Mouse (Mus musculus) spleen, adult 2 months (tissue): ENCODE measurements around the gene Gm45808. TPM values are rescaled to one million over a fixed set of nuclear protein-coding genes. Genes with fewer than 3 reads are reported as not detected.
A peak's percentile ranks its signal among the peaks of the same experiment; 100 is the strongest.

Source experiments
- DNase-seq, 2 experiments: peaks; one replicate each; pipeline versions ENCODE4 v3.0.0 to v3.0.0-alpha.2; 2012 to 2021; ENCODE audit warnings: low spot score in 2 of 2, low read depth in 1 of 2
- H3K27ac ChIP-seq: fragments of 200-500 bp; 2 replicates; pipeline ENCODE4 v1.5.1; 2012; ENCODE audit warnings: low read length, inconsistent platforms; ENCODE audit not compliant: insufficient read depth
- H3K27me3 ChIP-seq: fragments of 200-500 bp; 2 replicates; pipeline ENCODE4 v1.6.1; 2012; ENCODE audit warnings: mild to moderate bottlenecking, moderate library complexity, low read length, inconsistent platforms; ENCODE audit not compliant: control insufficient read depth, insufficient read depth
- H3K36me3 ChIP-seq: fragments of 200-500 bp; 2 replicates; pipeline ENCODE4 v1.6.1; 2012; ENCODE audit warnings: mild to moderate bottlenecking, low read length, inconsistent platforms; ENCODE audit not compliant: control insufficient read depth, insufficient read depth
- H3K4me1 ChIP-seq: fragments of 200-500 bp; 2 replicates; pipeline ENCODE4 v1.6.1; 2011; ENCODE audit warnings: inconsistent platforms; ENCODE audit not compliant: control insufficient read depth, insufficient read depth, insufficient read length
- H3K4me3 ChIP-seq: fragments of 200-500 bp; 2 replicates; pipeline ENCODE4 v1.5.1; 2011; ENCODE audit warnings: mild to moderate bottlenecking, inconsistent platforms; ENCODE audit not compliant: insufficient read depth, insufficient read length; ENCODE audit errors: extremely low read depth
- CTCF ChIP-seq: fragments of 200-500 bp; IDR thresholded peaks from 2 replicates; pipeline ENCODE4 v1.5.1; 2011; ENCODE audit warnings: mild to moderate bottlenecking, inconsistent platforms; ENCODE audit not compliant: insufficient read depth, insufficient read length, insufficient replicate concordance; ENCODE audit errors: extremely low read depth
- POLR2A ChIP-seq: fragments of 200-500 bp; IDR thresholded peaks from 2 replicates; pipeline ENCODE4 v1.6.1; 2011; ENCODE audit warnings: low read depth, low read length, inconsistent platforms
- WGBS: fragments of 180-500 bp; shearing (Covaris S2); methylation state at CpG from one replicate; pipeline ENCODE4 v1.1.7; 2018; 5-methylcytosine and 5-hydroxymethylcytosine counted together
- polyA plus RNA-seq: library from polyadenylated mRNA; depleted of rRNA; stranded (reverse); fragments of >200 nt; gene quantifications from 2 replicates; pipeline ENCODE4 v1.2.3, GENCODE M21; 2012

Gene Gm45808
- polyA plus RNA-seq, 1 experiment: 0.13 TPM

- H3K4me1 ChIP-seq: peaks cover 6% of the 10 kb centered on the region; the same call in 1 of the 2 replicates
Measured at GRCm38 (mm10) chr7:45458748-45459563, 27.7 kb downstream of the Gm45808 start.

GRCm38 (mm10) chr7:45457204-45458060 lies 29.2 kb downstream of the Gm45808 start:
- H3K4me1 ChIP-seq: peaks cover 6% of the 10 kb centered on the region; the same call in 1 of the 2 replicates
- H3K27me3 ChIP-seq: no peaks in the 10 kb centered on the region
- DNase-seq: peak; percentile 38 to 52
- H3K36me3 ChIP-seq: peaks cover 20% of the 10 kb centered on the region
- H3K4me3 ChIP-seq: peak overlapping the region; percentile 18; the same call in 1 of the 2 replicates
- H3K27ac ChIP-seq: peak overlapping the region; percentile 31
- TF ChIP-seq CTCF (no peak), POLR2A (no peak)
- WGBS: 41% methylated on average over 10 of the region's 10 CpGs

More at GRCm38 (mm10) chr7:45458748-45459563, 27.7 kb downstream of the Gm45808 start:
- DNase-seq: peak; percentile 52 to 78
- Histone ChIP-seq H3K4me3 (peak overlapping the region; percentile 84), H3K27me3 (no peaks in the 10 kb centered on the region), H3K27ac (peak overlapping the region; percentile 87), H3K36me3 (peaks cover 28% of the 10 kb centered on the region)
- TF ChIP-seq POLR2A (peak; percentile 19; the same call in 1 of the 2 replicates), CTCF (no peak)
- WGBS: 1% methylated on average over 43 of the region's 43 CpGs

DNA sequence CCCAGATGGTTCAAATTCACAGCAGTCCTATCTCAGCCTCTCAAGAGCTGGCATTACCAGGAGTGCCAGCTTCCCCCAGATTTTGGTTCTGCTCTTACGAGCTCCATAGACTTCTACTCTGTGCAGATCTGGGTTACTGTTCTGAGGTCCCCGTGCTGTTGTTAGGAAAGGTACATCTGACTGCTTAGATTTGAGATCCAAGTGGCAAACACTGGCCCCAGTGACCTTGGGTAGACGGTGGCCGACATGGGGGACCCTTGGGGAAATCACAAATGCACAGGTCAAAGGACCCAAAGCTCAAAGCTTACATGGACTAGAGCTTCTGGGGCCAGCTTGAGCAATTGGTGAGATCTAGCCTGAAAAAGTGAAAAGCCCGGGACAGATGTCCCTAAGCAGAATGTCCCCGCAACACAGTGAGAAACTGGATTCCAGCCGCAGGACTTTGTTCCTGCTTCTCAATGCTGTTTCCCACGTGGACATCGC lies 29.8 kb downstream of the Gm45808 start:
- H3K27me3 ChIP-seq: no peaks in the 10 kb centered on the region
- WGBS: 64% methylated on average over 9 of the region's 9 CpGs
- no peak for TF ChIP-seq POLR2A
- TF ChIP-seq CTCF: no peak
- no peak overlapping the region for H3K4me3 ChIP-seq
- peak overlapping the region; percentile 4 for H3K27ac ChIP-seq
- peaks cover 17% of the 10 kb centered on the region for H3K36me3 ChIP-seq
- DNase-seq: no peak
- H3K4me1 ChIP-seq: peaks cover 6% of the 10 kb centered on the region; the same call in 1 of the 2 replicates

DNA sequence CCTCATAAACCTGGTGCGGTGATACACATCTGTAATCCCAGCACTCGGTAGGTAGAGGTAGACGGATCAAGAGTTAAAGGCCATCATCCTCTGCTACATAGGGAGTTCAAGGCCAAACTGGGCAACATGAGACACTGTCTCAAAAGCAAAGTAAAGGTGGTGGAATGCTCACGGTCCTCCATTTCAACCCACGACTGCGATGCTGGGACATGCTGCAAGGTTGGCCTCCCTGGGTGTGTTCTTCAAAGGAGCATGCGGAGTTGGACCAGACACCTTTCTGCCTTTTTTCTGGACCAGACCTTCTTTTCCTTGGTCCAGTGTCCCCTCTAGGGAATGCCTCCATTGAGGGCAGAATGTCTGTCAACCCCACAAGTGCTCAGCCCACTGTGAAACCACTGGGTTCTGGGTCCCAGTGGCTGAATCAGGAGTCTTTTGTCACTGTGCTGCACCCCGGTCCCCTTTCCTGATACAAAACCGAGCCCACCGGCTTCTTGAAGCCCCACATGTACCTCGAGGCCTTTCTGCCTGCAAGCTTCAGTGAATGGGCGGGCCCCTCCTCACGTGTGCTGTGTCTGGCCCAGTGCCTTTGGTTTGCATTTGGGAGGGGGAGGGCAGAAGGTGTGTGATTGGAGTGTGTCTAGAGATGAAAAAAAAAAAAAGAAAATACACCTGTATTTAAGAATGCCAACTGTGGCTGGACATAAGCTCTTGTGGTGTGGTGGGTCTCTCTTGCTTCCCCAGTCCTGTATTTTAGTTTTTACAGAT lies 30.5 kb downstream of the Gm45808 start:
- H3K4me1 ChIP-seq: peaks cover 6% of the 10 kb centered on the region; the same call in 1 of the 2 replicates
- no peak overlapping the region for H3K27ac ChIP-seq
- TF ChIP-seq POLR2A (no peak), CTCF (no peak)
- H3K27me3 ChIP-seq: no peaks in the 10 kb centered on the region
- peaks cover 15% of the 10 kb centered on the region for H3K36me3 ChIP-seq
- no peak overlapping the region for H3K4me3 ChIP-seq
- DNase-seq: no peak
- WGBS: 85% methylated on average over 13 of the region's 13 CpGs

DNA sequence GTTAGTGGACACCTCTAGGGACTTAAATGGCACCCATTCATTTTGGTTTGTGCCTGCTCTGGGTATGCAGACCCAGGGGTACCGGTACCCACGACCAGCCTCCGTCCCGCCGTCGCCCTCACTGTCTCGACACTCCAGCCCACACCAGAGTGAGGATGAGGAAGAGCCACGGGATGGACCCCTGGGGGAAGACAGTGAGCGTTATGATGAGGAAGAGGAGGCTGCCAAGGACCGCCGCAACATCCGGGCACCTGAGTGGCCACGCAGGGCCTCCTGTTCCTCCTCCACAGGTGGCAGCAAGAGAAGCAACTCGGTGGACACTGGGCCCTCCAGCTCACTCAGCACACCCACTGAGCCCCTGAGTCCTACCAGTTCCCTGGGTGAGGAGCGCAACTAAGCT lies 31.6 kb downstream of the Gm45808 start:
- peaks cover 15% of the 10 kb centered on the region for H3K36me3 ChIP-seq
- no peak overlapping the region for H3K4me3 ChIP-seq
- H3K4me1 ChIP-seq: peaks cover 6% of the 10 kb centered on the region; the same call in 1 of the 2 replicates
- H3K27ac ChIP-seq: no peak overlapping the region
- DNase-seq: no peak
- no peaks in the 10 kb centered on the region for H3K27me3 ChIP-seq
- TF ChIP-seq CTCF (no peak), POLR2A (no peak)
- WGBS: 96% methylated on average over 15 of the region's 15 CpGs
